Mouse (Mus musculus) small intestine, adult 2 months (tissue): Measurements from ENCODE around the gene Baz2b.

Source experiments
- CTCF ChIP-seq: fragments of 200-500 bp; IDR thresholded peaks from 2 replicates; pipeline ENCODE4 v1.5.1; 2012; ENCODE audit warnings: low read depth, mild to moderate bottlenecking, control low read depth, inconsistent platforms, low read length, moderate library complexity, mixed read lengths; ENCODE audit not compliant: insufficient replicate concordance, insufficient read length; ENCODE audit errors: extremely low read depth
- POLR2A ChIP-seq: fragments of 200-500 bp; IDR thresholded peaks from 2 replicates; pipeline ENCODE4 v1.6.1; 2012; ENCODE audit warnings: low read depth, mild to moderate bottlenecking, control low read depth, inconsistent platforms, low read length, moderate library complexity

- TF ChIP-seq CTCF = no peak
- no peak for TF ChIP-seq POLR2A
These were observed 159.8 kb downstream of the Baz2b start for GRCm38 (mm10) chr2:60049889-60050288.
